10 mouse cellular contexts compared by ENCODE assay signal in the genomic region with DNA sequence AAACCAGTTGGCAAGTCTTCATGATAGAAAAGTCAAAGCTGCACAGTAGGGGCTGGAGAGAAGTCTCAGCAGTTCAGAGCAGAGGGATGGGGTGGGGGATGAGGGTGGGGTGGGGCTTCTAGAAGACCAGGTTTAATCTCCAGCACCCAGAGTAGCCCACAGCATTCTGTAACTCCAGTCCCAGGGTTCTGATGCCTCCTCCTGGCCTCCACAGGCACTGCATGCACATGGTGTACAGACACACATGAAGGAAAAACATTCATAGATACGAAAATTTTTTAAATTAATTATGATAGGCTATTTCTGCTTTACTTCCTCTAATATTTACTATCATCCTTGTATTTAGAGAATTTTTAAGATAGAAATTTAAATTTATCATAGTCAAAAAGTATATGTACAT.
DNase-seq lines count a peak whose midpoint lies in the region; ATAC-seq and TF ChIP-seq lines count a peak whose summit lies in the region.
"Had no signal": no experiment of that assay in that cellular context is flagged by ENCODE, and none has a peak within 500 bp of the region (broad histone marks: within the 10 kb centered on the region; RNA-seq: fewer than 3 reads in every experiment).

No protein-coding gene starts in this region.

- no peaks in the 10 kb centered on the region for H3K9me3 ChIP-seq in heart, postnatal 0 days (replicated peaks; ENCODE audit: control insufficient read depth, low read length)
- H3K9me3 ChIP-seq: hindbrain, embryonic 15.5 days had no signal

- peak; percentile 47 for TF ChIP-seq CTCF in heart, postnatal 0 days (IDR thresholded peaks at IDR 0.05; ENCODE audit: low read depth)

- no peak overlapping the region for H3K9ac ChIP-seq in heart, postnatal 0 days (replicated peaks; ENCODE audit: low read depth, low read length)
- H3K9ac ChIP-seq: hindbrain, embryonic 15.5 days had no signal

- TF ChIP-seq EP300 in heart, postnatal 0 days (IDR thresholded peaks at IDR 0.05; ENCODE audit: low read depth) = no peak

- no peaks in the 10 kb centered on the region for H3K27me3 ChIP-seq in heart, postnatal 0 days (ENCODE audit: control insufficient read depth, insufficient read depth, low read length)
- H3K27me3 ChIP-seq: hindbrain, embryonic 15.5 days had no signal

- ATAC-seq in heart, postnatal 0 days (ENCODE audit: insufficient read depth, low read depth) = no peak

- 65% methylated on average over 1 of the region's 1 CpGs for WGBS in heart, postnatal 0 days

- no peak overlapping the region for H3K4me2 ChIP-seq in heart, postnatal 0 days (ENCODE audit: low read depth, low read length)
- H3K4me2 ChIP-seq: hindbrain, embryonic 15.5 days had no signal

- no peak overlapping the region for H3K27ac ChIP-seq in heart, postnatal 0 days (ENCODE audit: low read depth)
- H3K27ac ChIP-seq: hindbrain, embryonic 15.5 days; macrophage had no signal

- H3K4me1 ChIP-seq in heart, postnatal 0 days (ENCODE audit: control insufficient read depth, insufficient read depth) = no peaks in the 10 kb centered on the region
- H3K4me1 ChIP-seq: hindbrain, embryonic 15.5 days had no signal

- no peak overlapping the region for H3K4me3 ChIP-seq in heart, postnatal 0 days (ENCODE audit: low read depth, low read length)
- H3K4me3 ChIP-seq: hindbrain, embryonic 15.5 days had no signal

- peaks cover 14% of the 10 kb centered on the region; the same call in 1 of the 2 replicates for H3K36me3 ChIP-seq in heart, postnatal 0 days (replicated peaks; ENCODE audit: control insufficient read depth, insufficient read depth, low read length)

- DNase-seq in heart, postnatal 0 days (ENCODE audit: low spot score) = no peak
- no peak for DNase-seq in heart, adult 9 months (ENCODE audit: low spot score in 2 of 2)
- peak; percentile 8 for DNase-seq in urinary bladder, postnatal 14 days (ENCODE audit: low spot score)
- DNase-seq in urinary bladder, postnatal 25 days (ENCODE audit: low spot score) = no peak
- DNase-seq in kidney, postnatal 36 days = peak; percentile 9 to 66
- DNase-seq in adrenal gland, postnatal 25 days = no peak
- no peak for DNase-seq in right cerebral cortex, postnatal 10 days (ENCODE audit: low spot score in 2 of 2)
- no peak for DNase-seq in layer of hippocampus, adult 8-10 months (ENCODE audit: low spot score in 2 of 2)

Comparison
In these comparisons a context has a peak if more than half of its experiments do, and no peak if none do; other contexts are left out.
1. DNase-seq: peak in urinary bladder, postnatal 14 days (single experiment) and kidney, postnatal 36 days (2 of 2); none in heart, postnatal 0 days (single experiment), heart, adult 9 months (0 of 2), urinary bladder, postnatal 25 days (single experiment), adrenal gland, postnatal 25 days (single experiment), right cerebral cortex, postnatal 10 days (0 of 2) and layer of hippocampus, adult 8-10 months (0 of 2).